Mouse (Mus musculus) midbrain, embryonic 15.5 days (tissue): Measurements from ENCODE around the gene Inpp4a. TPM values are rescaled to one million over a fixed set of nuclear protein-coding genes. Genes with fewer than 3 reads are reported as not detected.
A peak's percentile ranks its signal among the peaks of the same experiment; 100 is the strongest.

ENCODE experiments used
- ATAC-seq: fragments of 200-750 bp; cut with Nextera tagmentation; replicated peaks from 2 replicates; pipeline ENCODE4 v1.8.0; 2017; ENCODE audit warnings: moderate TSS enrichment
- H3K27ac ChIP-seq: fragments of 300-500 bp; sonication (generic); 2 replicates; pipeline ENCODE4 v1.5.1; 2015; ENCODE audit warnings: mild to moderate bottlenecking, inconsistent platforms
- H3K27me3 ChIP-seq: fragments of 300-500 bp; sonication (generic); replicated peaks from 2 replicates; pipeline ENCODE4 v1.6.1; 2015; ENCODE audit warnings: inconsistent platforms
- H3K36me3 ChIP-seq: fragments of 300-500 bp; sonication (generic); replicated peaks from 2 replicates; pipeline ENCODE4 v1.6.1; 2015; ENCODE audit warnings: inconsistent platforms
- H3K4me1 ChIP-seq: fragments of 300-500 bp; sonication (generic); 2 replicates; pipeline ENCODE4 v1.6.1; 2015; ENCODE audit warnings: inconsistent platforms
- H3K4me2 ChIP-seq: fragments of 300-500 bp; sonication (generic); 2 replicates; pipeline ENCODE4 v1.6.1; 2015; ENCODE audit warnings: inconsistent platforms, mild to moderate bottlenecking, moderate library complexity
- H3K4me3 ChIP-seq: fragments of 300-500 bp; sonication (generic); 2 replicates; pipeline ENCODE4 v1.5.1; 2015; ENCODE audit warnings: mild to moderate bottlenecking, inconsistent platforms
- H3K9ac ChIP-seq: fragments of 300-500 bp; sonication (generic); 2 replicates; pipeline ENCODE4 v1.6.1; 2015; ENCODE audit warnings: mild to moderate bottlenecking, inconsistent platforms
- H3K9me3 ChIP-seq: fragments of 300-500 bp; sonication (generic); 2 replicates; pipeline ENCODE4 v1.6.1; 2016; ENCODE audit warnings: inconsistent platforms
- WGBS: fragments of 180-500 bp; shearing (Covaris S2); methylation state at CpG from one replicate; pipeline ENCODE4 v1.1.7; 2015; ENCODE audit warnings: mixed read lengths; 5-methylcytosine and 5-hydroxymethylcytosine counted together
- polyA plus RNA-seq: library from polyadenylated mRNA; unstranded; fragments of >200 nt; fragmentation: Nextera tagmentation; extraction: Ambion mirVana; gene quantifications from 2 replicates; pipeline ENCODE4 v1.2.1, GENCODE M21; 2015

Inpp4a gene
- polyA plus RNA-seq, result 74.6 and 77.4 TPM in 2 replicates

GRCm38 (mm10) chr1:37299540-37300491 lies at the start of gene Inpp4a:
TSS of gene Inpp4a (plus strand) at chr1:37299865.
- Histone ChIP-seq H3K4me2 (peak within 1 kb of the TSS; percentile 50), H3K9me3 (no peaks in the 10 kb centered on the region), H3K27me3 (no peaks in the 10 kb centered on the region), H3K4me1 (peaks cover 16% of the 10 kb centered on the region), H3K4me3 (peak within 1 kb of the TSS; percentile 88), H3K27ac (peak within 1 kb of the TSS; percentile 78), H3K36me3 (no peaks in the 10 kb centered on the region), H3K9ac (peak within 1 kb of the TSS; percentile 86)
- under 1% methylated on average over 76 of the region's 77 CpGs for WGBS
- ATAC-seq, result peak; percentile 93

- ATAC-seq, result peak; percentile 63; the same call in 1 of the 2 replicates
- no peak overlapping the region for H3K4me2 ChIP-seq
- no peaks in the 10 kb centered on the region for H3K9me3 ChIP-seq
- WGBS, result 40% methylated on average over 5 of the region's 5 CpGs
- H3K4me3 ChIP-seq, result no peak overlapping the region
- no peak overlapping the region for H3K9ac ChIP-seq
- H3K27me3 ChIP-seq, result no peaks in the 10 kb centered on the region
- 0 out of 2 replicates have a peak overlapping the region, but pooled peaks have one; percentile 46 for H3K27ac ChIP-seq
- H3K4me1 ChIP-seq, result no peaks in the 10 kb centered on the region
- H3K36me3 ChIP-seq, result no peaks in the 10 kb centered on the region
Observed at GRCm38 (mm10) chr1:37250643-37251310, 48.9 kb upstream of the Inpp4a start.

- H3K4me2 ChIP-seq, result no peak overlapping the region
- H3K9me3 ChIP-seq, result no peaks in the 10 kb centered on the region
- no peaks in the 10 kb centered on the region for H3K36me3 ChIP-seq
- H3K4me3 ChIP-seq, result no peak overlapping the region
- H3K27me3 ChIP-seq, result no peaks in the 10 kb centered on the region
- ATAC-seq, result no peak
- H3K4me1 ChIP-seq, result no peaks in the 10 kb centered on the region
- no peak overlapping the region for H3K27ac ChIP-seq
- WGBS, result 88% methylated on average over 2 of the region's 2 CpGs
- no peak overlapping the region for H3K9ac ChIP-seq
Observed at GRCm38 (mm10) chr1:37258443-37258842, 41.2 kb upstream of the Inpp4a start.

GRCm38 (mm10) chr1:37272464-37272863 lies 27.2 kb upstream of the Inpp4a start:
- H3K27me3 ChIP-seq, result no peaks in the 10 kb centered on the region
- H3K27ac ChIP-seq, result no peak overlapping the region
- no peaks in the 10 kb centered on the region for H3K4me1 ChIP-seq
- H3K36me3 ChIP-seq, result no peaks in the 10 kb centered on the region
- no peaks in the 10 kb centered on the region for H3K9me3 ChIP-seq
- ATAC-seq, result peak; percentile 48; the same call in 1 of the 2 replicates
- H3K4me3 ChIP-seq, result no peak overlapping the region
- no peak overlapping the region for H3K4me2 ChIP-seq
- WGBS, result 6% methylated on average over 7 of the region's 7 CpGs
- no peak overlapping the region for H3K9ac ChIP-seq

GRCm38 (mm10) chr1:37286556-37286955 lies 13.1 kb upstream of the Inpp4a start:
- WGBS, result 78% methylated on average over 7 of the region's 7 CpGs
- Histone ChIP-seq H3K4me1 (0 out of 2 replicates have a peak, but pooled peaks cover 6% of the 10 kb centered on the region), H3K36me3 (no peaks in the 10 kb centered on the region), H3K4me3 (no peak overlapping the region), H3K4me2 (no peak overlapping the region), H3K9ac (no peak overlapping the region), H3K27me3 (no peaks in the 10 kb centered on the region), H3K27ac (no peak overlapping the region), H3K9me3 (no peaks in the 10 kb centered on the region)
- no peak for ATAC-seq

- Histone ChIP-seq H3K9me3 (no peaks in the 10 kb centered on the region), H3K4me1 (0 out of 2 replicates have a peak, but pooled peaks cover 6% of the 10 kb centered on the region), H3K36me3 (no peaks in the 10 kb centered on the region), H3K4me2 (peak overlapping the region; percentile 12; the same call in 1 of the 2 replicates), H3K27ac (no peak overlapping the region), H3K9ac (no peak overlapping the region), H3K4me3 (no peak overlapping the region), H3K27me3 (no peaks in the 10 kb centered on the region)
- WGBS, result 86% methylated on average over 1 of the region's 1 CpGs
- ATAC-seq, result no peak
Observed at GRCm38 (mm10) chr1:37287748-37288147, 11.9 kb upstream of the Inpp4a start.

- ATAC-seq, result peak; percentile 87
- peak overlapping the region; percentile 35 for H3K27ac ChIP-seq
- 49% methylated on average over 11 of the region's 11 CpGs for WGBS
Observed at GRCm38 (mm10) chr1:37288181-37288935, 11.3 kb upstream of the Inpp4a start.

GRCm38 (mm10) chr1:37288941-37289340 lies 10.7 kb upstream of the Inpp4a start:
- Histone ChIP-seq H3K4me3 (no peak overlapping the region), H3K9ac (no peak overlapping the region), H3K27me3 (no peaks in the 10 kb centered on the region), H3K4me1 (0 out of 2 replicates have a peak, but pooled peaks cover 6% of the 10 kb centered on the region), H3K9me3 (no peaks in the 10 kb centered on the region), H3K4me2 (no peak overlapping the region), H3K27ac (peak overlapping the region; percentile 35; the same call in 1 of the 2 replicates), H3K36me3 (no peaks in the 10 kb centered on the region)
- WGBS, result 88% methylated on average over 7 of the region's 7 CpGs
- no peak for ATAC-seq

More at GRCm38 (mm10) chr1:37288181-37288935, 11.3 kb upstream of the Inpp4a start:
- Histone ChIP-seq H3K9ac (no peak overlapping the region), H3K4me1 (0 out of 2 replicates have a peak, but pooled peaks cover 6% of the 10 kb centered on the region), H3K4me3 (no peak overlapping the region), H3K27me3 (no peaks in the 10 kb centered on the region), H3K36me3 (no peaks in the 10 kb centered on the region), H3K9me3 (no peaks in the 10 kb centered on the region), H3K4me2 (peak overlapping the region; percentile 12; the same call in 1 of the 2 replicates)

GRCm38 (mm10) chr1:37296414-37296813 lies 3.3 kb upstream of the Inpp4a start:
- ATAC-seq, result no peak
- 58% methylated on average over 1 of the region's 1 CpGs for WGBS

GRCm38 (mm10) chr1:37298904-37299303 lies 761 bp upstream of the Inpp4a start:
- Histone ChIP-seq H3K27me3 (no peaks in the 10 kb centered on the region), H3K9me3 (no peaks in the 10 kb centered on the region), H3K4me2 (no peak overlapping the region), H3K4me1 (peaks cover 16% of the 10 kb centered on the region), H3K27ac (no peak overlapping the region), H3K9ac (no peak overlapping the region), H3K4me3 (no peak overlapping the region), H3K36me3 (no peaks in the 10 kb centered on the region)
- no peak for ATAC-seq
- WGBS, result 84% methylated on average over 2 of the region's 2 CpGs

More at GRCm38 (mm10) chr1:37296414-37296813, 3.3 kb upstream of the Inpp4a start:
- H3K9ac ChIP-seq, result no peak overlapping the region
- no peak overlapping the region for H3K4me3 ChIP-seq
- peaks cover 10% of the 10 kb centered on the region for H3K4me1 ChIP-seq
- no peak overlapping the region for H3K27ac ChIP-seq
- H3K27me3 ChIP-seq, result no peaks in the 10 kb centered on the region
- no peak overlapping the region for H3K4me2 ChIP-seq
- H3K9me3 ChIP-seq, result no peaks in the 10 kb centered on the region
- no peaks in the 10 kb centered on the region for H3K36me3 ChIP-seq

- peak overlapping the region; percentile 78; the same call in 1 of the 2 replicates for H3K27ac ChIP-seq
- peak overlapping the region; percentile 86 for H3K9ac ChIP-seq
- peak; percentile 12; the same call in 1 of the 2 replicates for ATAC-seq
- H3K9me3 ChIP-seq, result no peaks in the 10 kb centered on the region
- H3K4me2 ChIP-seq, result peak overlapping the region; percentile 50
- H3K27me3 ChIP-seq, result no peaks in the 10 kb centered on the region
- H3K4me1 ChIP-seq, result peaks cover 18% of the 10 kb centered on the region
- WGBS, result 77% methylated on average over 5 of the region's 5 CpGs
- no peaks in the 10 kb centered on the region for H3K36me3 ChIP-seq
- H3K4me3 ChIP-seq, result peak overlapping the region; percentile 88
Observed at GRCm38 (mm10) chr1:37300650-37301049, 985 bp downstream of the Inpp4a start.
